Mouse (Mus musculus) stomach, postnatal 0 days (tissue): ENCODE data around the gene Lsamp. TPM values are rescaled to one million over a fixed set of nuclear protein-coding genes. Genes with fewer than 3 reads are reported as not detected.
"Not testable (repeated sequence)": the region's sequence is repeated elsewhere in the genome, so short reads cannot be mapped to it uniquely, and the experiment has no call there.

ENCODE experiments used
- ATAC-seq: fragments of 200-750 bp; cut with Nextera tagmentation; 2 replicates; pipeline ENCODE4 v1.8.0; 2017; ENCODE audit not compliant: low FRiP score, low TSS enrichment
- DNase-seq: peaks from one replicate; pipeline ENCODE4 v3.0.0-alpha.2; 2016; ENCODE audit warnings: low spot score
- H3K27ac ChIP-seq: fragments of 300-500 bp; sonication (generic); replicated peaks from 2 replicates; pipeline ENCODE4 v1.5.1; 2014; ENCODE audit warnings: mild to moderate bottlenecking, control low read depth
- H3K27me3 ChIP-seq: fragments of 300-500 bp; sonication (generic); 2 replicates; pipeline ENCODE4 v1.6.1; 2014; ENCODE audit warnings: low read length; ENCODE audit not compliant: control insufficient read depth, insufficient read depth
- H3K36me3 ChIP-seq: fragments of 300-500 bp; sonication (generic); 2 replicates; pipeline ENCODE4 v1.6.1; 2014; ENCODE audit warnings: low read length, mixed read lengths; ENCODE audit not compliant: control insufficient read depth, insufficient read depth
- H3K4me1 ChIP-seq: fragments of 300-500 bp; sonication (generic); replicated peaks from 2 replicates; pipeline ENCODE4 v1.6.1; 2014; ENCODE audit warnings: antibody characterized with exemption; ENCODE audit not compliant: control insufficient read depth, insufficient read depth
- H3K4me2 ChIP-seq: fragments of 300-500 bp; sonication (generic); replicated peaks from 2 replicates; pipeline ENCODE4 v1.6.1; 2014; ENCODE audit warnings: low read depth, mild to moderate bottlenecking, control low read depth, moderate library complexity
- H3K4me3 ChIP-seq: fragments of 300-500 bp; sonication (generic); 2 replicates; pipeline ENCODE4 v1.5.1; 2014; ENCODE audit warnings: low read depth, low read length, control low read depth
- H3K9ac ChIP-seq: fragments of 300-500 bp; sonication (generic); 2 replicates; pipeline ENCODE4 v1.6.1; 2014; ENCODE audit warnings: mild to moderate bottlenecking, low read length, control low read depth, mixed read lengths
- H3K9me3 ChIP-seq: fragments of 300-500 bp; sonication (generic); 2 replicates; pipeline ENCODE4 v1.6.1; 2016; ENCODE audit warnings: low read length; ENCODE audit not compliant: control insufficient read depth
- CTCF ChIP-seq: IDR thresholded peaks from 2 replicates; pipeline ENCODE4 v1.5.1; 2016; ENCODE audit warnings: antibody characterized with exemption, low read depth, mild to moderate bottlenecking, moderate library complexity
- EP300 ChIP-seq: optimal IDR thresholded peaks from 2 replicates; pipeline ENCODE3; 2016; ENCODE audit warnings: antibody characterized with exemption
- WGBS: fragments of 180-500 bp; shearing (Covaris S2); extraction: QIAGEN DNeasy Blood & Tissue Kit; methylation state at CpG from one replicate; pipeline ENCODE4 v1.1.7; 2014; 5-methylcytosine and 5-hydroxymethylcytosine counted together
- polyA plus RNA-seq: library from polyadenylated mRNA; unstranded; fragments of >200 nt; fragmentation: Nextera tagmentation; extraction: Ambion mirVana; gene quantifications from 2 replicates; pipeline ENCODE4 v1.2.1, GENCODE M21; 2015

Gene Lsamp
- polyA plus RNA-seq, 1 experiment from 2014 or later = 2.8 TPM

- DNase-seq (no peak), ATAC-seq (no peak)
- WGBS = 51% methylated on average over 2 of the region's 2 CpGs
- no peak overlapping the region for H3K27ac ChIP-seq
- H3K27me3 ChIP-seq = no peaks in the 10 kb centered on the region
- no peak overlapping the region for H3K4me2 ChIP-seq
- H3K4me3 ChIP-seq = no peak overlapping the region
- no peaks in the 10 kb centered on the region for H3K4me1 ChIP-seq
- TF ChIP-seq CTCF (no peak), EP300 (no peak)
- H3K36me3 ChIP-seq = no peaks in the 10 kb centered on the region
- no peaks in the 10 kb centered on the region for H3K9me3 ChIP-seq
- H3K9ac ChIP-seq = no peak overlapping the region
Observed at GRCm38 (mm10) chr16:41969215-41969614, 1985.1 kb downstream of the Lsamp start.

DNA sequence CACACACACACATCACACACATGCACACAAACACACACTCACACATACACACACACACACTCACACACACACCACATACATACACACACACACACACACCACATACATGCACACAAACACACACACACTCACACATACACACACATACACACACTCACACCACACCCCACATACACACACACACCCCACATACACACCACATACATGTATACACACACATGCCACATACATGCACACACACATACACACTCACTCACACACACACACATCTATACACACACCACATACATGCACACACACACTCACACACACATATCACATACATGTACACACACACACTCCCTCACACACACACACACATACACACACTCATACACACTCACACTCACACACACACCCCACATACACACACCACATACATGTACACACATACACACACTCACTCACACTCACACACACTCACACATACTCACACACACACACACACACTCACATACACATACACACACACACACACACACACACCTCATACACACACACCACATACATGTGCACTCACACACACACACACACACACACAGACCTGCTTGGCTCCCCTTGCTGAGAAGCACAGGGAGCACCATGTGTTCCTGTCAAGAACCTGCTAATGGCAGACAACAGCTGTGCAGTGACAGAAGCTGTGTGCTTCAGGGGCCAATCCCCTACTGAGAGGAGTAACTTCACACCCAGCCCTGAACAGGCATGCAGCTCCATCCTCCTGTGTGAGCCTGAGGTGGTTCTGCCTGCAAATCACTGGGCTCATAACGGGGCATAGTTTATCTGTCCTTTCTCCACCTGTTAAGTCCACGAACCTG is 1990.9 kb downstream of the Lsamp start:
- Histone ChIP-seq H3K9ac (no peak overlapping the region), H3K9me3 (no peaks in the 10 kb centered on the region), H3K4me2 (no peak overlapping the region), H3K27ac (no peak overlapping the region), H3K27me3 (no peaks in the 10 kb centered on the region), H3K4me3 (no peak overlapping the region), H3K4me1 (no peaks in the 10 kb centered on the region), H3K36me3 (no peaks in the 10 kb centered on the region)
- no peak for ATAC-seq
- TF ChIP-seq CTCF (no peak), EP300 (no peak)
- DNase-seq = no peak
- 60% methylated on average over 2 of the region's 2 CpGs for WGBS

DNA sequence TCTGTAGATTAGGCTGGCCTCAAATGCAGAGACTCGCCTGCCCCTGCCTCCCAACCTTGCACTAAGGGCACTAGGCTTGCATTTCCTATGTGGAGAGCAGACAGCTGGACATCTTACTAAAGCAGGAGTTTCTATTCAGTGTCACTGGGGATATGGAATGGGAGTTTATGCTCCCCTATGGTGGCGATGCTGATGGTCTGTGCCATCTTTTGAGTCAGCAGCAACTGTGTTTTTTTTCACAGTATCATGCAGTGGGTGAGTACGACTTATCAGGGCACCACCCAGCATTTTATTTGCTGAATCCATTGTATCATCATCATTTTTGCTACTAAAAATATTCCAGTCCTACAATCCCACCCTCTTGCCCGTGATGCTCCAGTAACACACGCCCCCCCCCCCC is 1992.7 kb downstream of the Lsamp start:
- Histone ChIP-seq H3K27me3 (no peaks in the 10 kb centered on the region), H3K4me3 (no peak overlapping the region)

GRCm38 (mm10) chr16:41996956-41997355 is 2012.8 kb downstream of the Lsamp start:
- H3K9ac ChIP-seq = no peak overlapping the region
- H3K4me3 ChIP-seq = no peak overlapping the region
- 79% methylated on average over 1 of the region's 1 CpGs for WGBS
- no peaks in the 10 kb centered on the region for H3K36me3 ChIP-seq
- H3K27ac ChIP-seq = no peak overlapping the region
- ATAC-seq (no peak), DNase-seq (no peak)
- no peak overlapping the region for H3K4me2 ChIP-seq
- no peaks in the 10 kb centered on the region for H3K4me1 ChIP-seq
- no peaks in the 10 kb centered on the region for H3K27me3 ChIP-seq
- no peaks in the 10 kb centered on the region for H3K9me3 ChIP-seq
- TF ChIP-seq EP300 (no peak), CTCF (no peak)

More for the DNA sequence above, 1992.7 kb downstream of the Lsamp start:
- TF ChIP-seq EP300 (no peak), CTCF (no peak)
- H3K36me3 ChIP-seq = no peaks in the 10 kb centered on the region
- WGBS = 60% methylated on average over 5 of the region's 5 CpGs
- no peaks in the 10 kb centered on the region for H3K4me1 ChIP-seq
- no peak for DNase-seq
- no peaks in the 10 kb centered on the region for H3K9me3 ChIP-seq
- no peak overlapping the region for H3K9ac ChIP-seq
- no peak for ATAC-seq
- no peak overlapping the region for H3K27ac ChIP-seq
- H3K4me2 ChIP-seq = no peak overlapping the region

DNA sequence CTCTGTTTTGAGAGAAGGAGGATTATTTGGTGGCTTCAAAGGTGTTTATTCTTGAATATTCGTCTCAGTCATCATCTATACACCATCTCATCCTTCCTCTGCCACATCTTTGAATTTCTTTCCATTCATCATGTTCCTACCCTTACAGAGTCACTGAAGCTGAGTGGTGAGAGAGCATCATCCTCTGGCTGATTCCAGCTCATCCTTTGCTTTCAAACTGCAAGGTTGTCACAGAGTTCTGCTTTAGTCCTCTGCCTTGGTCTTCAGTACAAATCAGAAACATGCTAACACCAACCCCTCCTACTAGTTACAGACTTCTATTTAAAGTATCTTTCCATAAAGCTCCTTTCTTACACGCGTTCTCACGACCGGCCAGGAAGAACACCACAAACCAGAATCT is 2018.8 kb downstream of the Lsamp start:
- no peak for ATAC-seq
- H3K4me1 ChIP-seq = no peaks in the 10 kb centered on the region
- no peak for TF ChIP-seq EP300
- no peak for TF ChIP-seq CTCF
- H3K27ac ChIP-seq = no peak overlapping the region
- no peaks in the 10 kb centered on the region for H3K36me3 ChIP-seq
- no peak overlapping the region for H3K9ac ChIP-seq
- WGBS = 88% methylated on average over 5 of the region's 5 CpGs
- no peaks in the 10 kb centered on the region for H3K9me3 ChIP-seq
- no peaks in the 10 kb centered on the region for H3K27me3 ChIP-seq
- no peak overlapping the region for H3K4me3 ChIP-seq
- H3K4me2 ChIP-seq = no peak overlapping the region
- DNase-seq = no peak

DNA sequence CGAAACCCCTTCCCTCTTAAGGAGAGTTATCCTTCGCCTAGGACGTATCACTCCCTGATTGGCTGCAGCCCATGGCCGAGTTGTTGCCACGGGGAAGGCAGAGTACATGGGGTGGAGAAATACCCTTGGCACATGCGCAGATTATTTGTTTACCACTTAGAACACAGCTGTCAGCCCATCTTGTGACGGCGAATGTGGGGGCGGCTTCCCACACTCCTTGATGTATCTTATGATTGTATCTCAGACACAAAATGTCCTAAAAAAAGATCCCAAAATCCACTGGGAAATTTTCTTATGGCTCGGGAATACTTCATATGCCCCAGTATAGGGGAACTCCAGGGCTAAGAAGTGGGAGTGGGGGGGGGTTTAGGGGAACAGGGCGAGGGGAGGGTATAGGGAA is 2019.3 kb downstream of the Lsamp start:
- H3K4me2 ChIP-seq, H3K27ac ChIP-seq, H3K4me3 ChIP-seq, H3K27me3 ChIP-seq, H3K36me3 ChIP-seq, H3K9me3 ChIP-seq, H3K4me1 ChIP-seq, DNase-seq, ATAC-seq, H3K9ac ChIP-seq: not testable (repeated sequence)
- WGBS = 91% methylated on average over 7 of the region's 11 CpGs
